Mouse (Mus musculus): ENCODE results near the gene Mdk.

- TF ChIP-seq FLI1 (IDR thresholded peaks at IDR 0.05; ENCODE audit: low read length) (no peak), GATA1 (IDR thresholded peaks at IDR 0.05; ENCODE audit: borderline replicate concordance, low read length) (no peak)
Observed at GRCm38 (mm10) chr2:91912616-91913015, 19.5 kb downstream of the Mdk start.
